Mouse (Mus musculus): Measurements from ENCODE around the gene Gm11042. TPM values are rescaled to one million over a fixed set of nuclear protein-coding genes. Genes with fewer than 3 reads are reported as not detected.

The Gm11042 gene
- total RNA-seq, 2 experiments from 2014 or later = not detected

GRCm38 (mm10) chr12:74316989-74317759, 980 bp upstream of the Gm11042 start:
- peak; percentile 87 for TF ChIP-seq CTCF (IDR thresholded peaks at IDR 0.05)
- peak overlapping the region; percentile 84 for H3K4me3 ChIP-seq
- peak overlapping the region; percentile 83 for H3K27ac ChIP-seq
- intact Hi-C loops (cut with DNase I) = loop anchor here (5.0 kb wide), 1 partner anchor 855 kb away; no protein-coding TSS in a partner anchor
- DNase-seq = peak; percentile 71

- no peak for TF ChIP-seq CTCF (IDR thresholded peaks at IDR 0.05)
- intact Hi-C loops (cut with DNase I) = loop anchor here (5.0 kb wide), 1 partner anchor 857 kb away; no protein-coding TSS in a partner anchor
- DNase-seq = no peak
- Histone ChIP-seq H3K27ac (no peak overlapping the region), H3K4me3 (no peak overlapping the region)
These were observed 973 bp downstream of the Gm11042 start for GRCm38 (mm10) chr12:74315221-74315620.

GRCm38 (mm10) chr12:74312611-74313010, 3.6 kb downstream of the Gm11042 start:
- intact Hi-C loops (cut with DNase I) = no loop called here
- TF ChIP-seq CTCF (IDR thresholded peaks at IDR 0.05) = no peak
- Histone ChIP-seq H3K27ac (no peak overlapping the region), H3K4me3 (no peak overlapping the region)
- no peak for DNase-seq

- no peak for DNase-seq
- Histone ChIP-seq H3K27ac (no peak overlapping the region), H3K4me3 (no peak overlapping the region)
- TF ChIP-seq CTCF (IDR thresholded peaks at IDR 0.05) = no peak
- intact Hi-C loops (cut with DNase I) = no loop called here
These were observed 12.5 kb downstream of the Gm11042 start for GRCm38 (mm10) chr12:74303418-74304294.

- H3K27ac ChIP-seq = no peak overlapping the region
- DNase-seq = no peak
- TF ChIP-seq CTCF (IDR thresholded peaks at IDR 0.05) = no peak
- intact Hi-C loops (cut with DNase I) = no loop called here
- H3K4me3 ChIP-seq = no peak overlapping the region
These were observed 14.6 kb downstream of the Gm11042 start for GRCm38 (mm10) chr12:74301559-74301958.

GRCm38 (mm10) chr12:74296374-74296773, 19.8 kb downstream of the Gm11042 start:
- intact Hi-C loops (cut with DNase I) = loop anchor here (10.0 kb wide), 2 partner anchors 242 to 592 kb away; no protein-coding TSS in a partner anchor
- DNase-seq = no peak
- no peak for TF ChIP-seq CTCF (IDR thresholded peaks at IDR 0.05)
- no peak overlapping the region for H3K4me3 ChIP-seq
- no peak overlapping the region for H3K27ac ChIP-seq

- no peak overlapping the region for H3K4me3 ChIP-seq
- peak; percentile 81 for TF ChIP-seq CTCF (IDR thresholded peaks at IDR 0.05)
- no peak overlapping the region for H3K27ac ChIP-seq
- DNase-seq = no peak
- intact Hi-C loops (cut with DNase I) = loop anchor here (10.0 kb wide), 2 partner anchors 239 to 589 kb away; no protein-coding TSS in a partner anchor
These were observed 22.6 kb downstream of the Gm11042 start for GRCm38 (mm10) chr12:74293624-74294023.

DNA sequence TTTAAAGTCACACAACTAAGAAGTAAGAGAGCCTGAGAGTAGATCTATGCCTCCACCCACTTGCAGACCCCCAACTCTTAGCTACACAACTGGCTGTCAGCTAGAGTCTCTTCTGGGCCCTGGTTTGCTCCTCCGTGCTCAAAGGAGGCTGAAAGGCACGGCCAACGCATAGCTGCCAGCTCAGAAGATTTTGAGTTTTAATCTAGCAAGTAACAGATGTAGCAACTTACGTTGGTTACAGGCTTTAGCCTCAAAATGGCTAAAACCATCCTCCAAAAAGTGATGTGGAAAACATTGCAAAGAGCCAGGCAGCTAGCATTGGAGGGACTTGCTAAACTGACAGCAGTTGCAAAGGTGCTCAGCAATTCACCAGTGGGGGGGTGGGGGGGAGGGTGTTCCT, 25.2 kb downstream of the Gm11042 start:
- no peak for DNase-seq
- H3K27ac ChIP-seq = no peak overlapping the region
- intact Hi-C loops (cut with DNase I) = loop anchor here (10.0 kb wide), 2 partner anchors 236 to 586 kb away; no protein-coding TSS in a partner anchor
- no peak overlapping the region for H3K4me3 ChIP-seq
- TF ChIP-seq CTCF (IDR thresholded peaks at IDR 0.05) = no peak

- Histone ChIP-seq H3K27ac (no peak overlapping the region), H3K4me3 (peak overlapping the region; percentile 55)
- no peak for DNase-seq
- no peak for TF ChIP-seq CTCF (IDR thresholded peaks at IDR 0.05)
- intact Hi-C loops (cut with DNase I) = no loop called here
These were observed 31.5 kb downstream of the Gm11042 start for GRCm38 (mm10) chr12:74284685-74285054.

DNA sequence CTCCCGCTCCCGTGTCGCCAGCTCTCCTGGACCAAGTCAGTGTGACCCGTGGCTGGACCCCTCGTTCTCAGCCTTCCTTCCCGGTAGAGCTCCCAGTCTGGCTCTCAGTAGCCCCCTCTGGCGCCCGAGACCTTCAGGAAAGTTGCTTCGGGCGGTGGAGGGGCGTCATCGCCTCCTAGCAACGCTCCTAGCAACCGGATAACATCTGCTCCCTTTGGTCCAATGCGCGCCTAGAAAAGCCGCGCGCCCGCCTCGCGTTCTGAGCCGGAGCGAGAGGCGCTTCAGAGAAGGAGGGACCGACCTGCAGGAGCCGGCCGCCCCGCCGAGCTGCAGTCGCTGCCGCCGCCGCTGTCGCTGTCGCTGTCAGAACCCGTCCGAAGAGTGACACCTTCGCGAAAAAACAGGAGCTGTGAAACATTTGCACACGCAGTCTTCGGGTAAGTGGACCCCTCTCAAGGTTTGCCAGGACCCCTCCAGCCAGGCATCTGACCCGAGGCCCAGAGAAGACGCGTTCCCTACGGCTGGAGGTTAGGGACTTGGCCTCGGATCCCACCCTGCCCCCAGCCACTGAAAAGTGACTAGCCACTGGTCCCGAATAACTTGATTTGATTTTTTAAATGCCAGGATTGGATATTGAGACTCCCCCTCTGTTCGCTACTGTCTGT, 32.0 kb downstream of the Gm11042 start:
- intact Hi-C loops (cut with DNase I) = no loop called here
- peak; percentile 32; the same call in 1 of the 2 replicates for TF ChIP-seq CTCF (IDR thresholded peaks at IDR 0.05)
- H3K27ac ChIP-seq = no peak overlapping the region
- peak overlapping the region; percentile 55 for H3K4me3 ChIP-seq
- peak; percentile 61 for DNase-seq

DNA sequence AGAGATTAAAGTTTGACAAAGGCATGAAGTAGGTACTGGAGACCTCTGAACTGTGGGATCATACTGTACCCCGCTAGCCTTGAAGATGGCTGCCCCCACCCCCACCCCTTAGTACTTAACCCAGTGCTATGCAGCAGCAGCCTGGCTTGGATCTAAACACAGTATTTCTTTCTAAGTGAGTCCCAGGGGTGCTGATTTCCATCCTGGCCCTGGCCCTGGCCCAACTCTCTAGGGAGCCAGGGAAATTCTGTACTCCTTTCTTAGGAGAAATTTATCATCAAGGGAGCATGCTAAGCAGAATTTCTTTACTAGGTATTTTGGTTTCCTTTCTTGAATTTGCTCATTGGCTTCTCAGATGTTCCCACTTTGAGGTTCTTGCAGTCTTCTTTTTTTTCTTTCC, 33.3 kb downstream of the Gm11042 start:
- no peak overlapping the region for H3K27ac ChIP-seq
- DNase-seq = no peak
- TF ChIP-seq CTCF (IDR thresholded peaks at IDR 0.05) = no peak
- intact Hi-C loops (cut with DNase I) = no loop called here
- H3K4me3 ChIP-seq = no peak overlapping the region

DNA sequence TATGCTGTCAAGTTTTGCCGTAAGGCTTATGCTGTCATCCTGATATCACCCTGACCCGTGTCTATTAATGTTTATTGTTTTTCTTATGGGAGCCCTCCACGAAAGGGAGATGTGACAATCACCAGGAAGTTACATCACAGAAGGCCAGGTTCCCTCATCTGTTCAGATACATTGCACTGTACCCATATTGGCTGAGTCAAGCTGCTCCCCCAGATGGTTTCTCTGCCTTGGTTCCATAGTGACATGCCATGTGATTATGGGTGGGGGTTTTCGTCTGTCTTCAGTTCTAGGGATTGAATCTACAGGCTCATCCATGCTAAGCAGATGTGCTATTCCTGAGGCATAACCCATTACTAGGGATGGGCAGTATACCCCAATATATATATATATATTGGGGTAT, 34.8 kb downstream of the Gm11042 start:
- DNase-seq = no peak
- no peak overlapping the region for H3K27ac ChIP-seq
- intact Hi-C loops (cut with DNase I) = no loop called here
- H3K4me3 ChIP-seq = no peak overlapping the region
- TF ChIP-seq CTCF (IDR thresholded peaks at IDR 0.05) = no peak

Data from gastrocnemius, adult 2 months (tissue).